Comparison of ENCODE assay signal across 7 mouse cellular contexts in the genomic region with DNA sequence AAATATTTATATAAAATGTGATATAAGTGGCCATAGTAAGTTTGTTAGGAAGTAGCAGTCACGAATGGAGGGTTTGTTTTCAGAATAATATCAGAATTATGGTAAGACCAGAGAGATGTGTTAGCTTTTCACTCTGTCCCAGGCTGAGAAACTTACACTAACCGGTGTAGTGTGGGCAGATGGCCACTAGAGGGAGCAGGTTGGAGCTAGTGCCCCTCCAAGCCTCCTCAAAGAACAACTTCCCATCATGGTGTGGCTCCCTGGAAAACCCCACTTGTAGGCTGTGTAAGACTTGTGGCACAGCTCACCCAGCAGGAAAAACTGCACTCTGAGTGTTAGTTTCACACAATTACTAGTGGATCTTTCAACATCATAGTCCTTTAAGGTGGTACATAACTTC.
A peak's percentile ranks its signal among the peaks of the same experiment; 100 is the strongest.
DNase-seq lines count a peak whose midpoint lies in the region; ATAC-seq and TF ChIP-seq lines count a peak whose summit lies in the region.

No protein-coding gene starts in this region.

- no peak for TF ChIP-seq POLR2A in MEL (IDR thresholded peaks at IDR 0.05; ENCODE audit: control insufficient read depth in 1 of 2, insufficient read depth in 1 of 2, low read depth in 1 of 2, low read length in 2 of 2, poor library complexity in 1 of 2)

- H3K4me3 ChIP-seq in MEL (ENCODE audit: control insufficient read depth in 1 of 2, insufficient read depth in 1 of 2, low read depth in 2 of 2, low read length in 2 of 2), result no peak overlapping the region
- no peak overlapping the region for H3K4me3 ChIP-seq in lung, postnatal 0 days (ENCODE audit: low read depth, low read length)

- H3K9me3 ChIP-seq in MEL (replicated peaks; ENCODE audit: insufficient read depth, low read length), result no peaks in the 10 kb centered on the region
- no peaks in the 10 kb centered on the region for H3K9me3 ChIP-seq in lung, postnatal 0 days (ENCODE audit: low read length)

- no peaks in the 10 kb centered on the region for H3K36me3 ChIP-seq in MEL (ENCODE audit: control insufficient read depth in 1 of 2, insufficient read depth in 2 of 2, low read length in 2 of 2)
- no peaks in the 10 kb centered on the region for H3K36me3 ChIP-seq in lung, postnatal 0 days (ENCODE audit: insufficient read depth, low read length)

- TF ChIP-seq EP300 in MEL (IDR thresholded peaks at IDR 0.05; ENCODE audit: low read depth in 1 of 2, low read length in 2 of 2), result no peak
- TF ChIP-seq EP300 in lung, postnatal 0 days (IDR thresholded peaks at IDR 0.05), result no peak

- no peaks in the 10 kb centered on the region for H3K27me3 ChIP-seq in MEL (ENCODE audit: control insufficient read depth in 1 of 2, insufficient read depth in 2 of 2, low read length in 2 of 2)
- H3K27me3 ChIP-seq in lung, postnatal 0 days (replicated peaks; ENCODE audit: insufficient read depth, low read length), result no peaks in the 10 kb centered on the region

- peak; percentile 5 for DNase-seq in CD4-positive helper T cell, adult 2 months (ENCODE audit: low read depth, low spot score)
- DNase-seq in MEL (ENCODE audit: low read depth, low spot score), result peak; percentile 16
- DNase-seq in cerebellum, postnatal 10 days, result peak; percentile 88 to 93
- peak; percentile 37 to 76 for DNase-seq in frontal cortex, postnatal 14 days (ENCODE audit: low spot score in 2 of 2)
- DNase-seq in layer of hippocampus, adult 18-20 months (ENCODE audit: low spot score in 2 of 2), result peak; percentile 26 to 85
- DNase-seq in lung, postnatal 0 days (ENCODE audit: low spot score), result peak; percentile 53
- peak; percentile 83 for DNase-seq in right cerebral cortex, postnatal 4 days

- no peaks in the 10 kb centered on the region for H3K4me1 ChIP-seq in MEL (ENCODE audit: control insufficient read depth in 1 of 2, insufficient read depth in 2 of 2, low read length in 2 of 2)
- H3K4me1 ChIP-seq in lung, postnatal 0 days (ENCODE audit: insufficient read depth, low read depth, low read length), result no peaks in the 10 kb centered on the region

- no peak overlapping the region for H3K4me2 ChIP-seq in lung, postnatal 0 days (replicated peaks; ENCODE audit: low read depth, low read length)

- WGBS in lung, postnatal 0 days, result 2% methylated on average over 2 of the region's 2 CpGs

- no peak for ATAC-seq in lung, postnatal 0 days

- no peak overlapping the region for H3K27ac ChIP-seq in MEL (ENCODE audit: control insufficient read depth, low read depth, low read length)
- no peak overlapping the region for H3K27ac ChIP-seq in lung, postnatal 0 days (ENCODE audit: low read length)

- no peak; the same call in 1 of the 2 replicates for TF ChIP-seq RAD21 in MEL (IDR thresholded peaks at IDR 0.05; ENCODE audit: low read depth, low read length)

- H3K9ac ChIP-seq in MEL (ENCODE audit: control insufficient read depth, low read depth, low read length, poor library complexity, severe bottlenecking), result no peak overlapping the region
- H3K9ac ChIP-seq in lung, postnatal 0 days (replicated peaks; ENCODE audit: low read depth), result no peak overlapping the region

- TF ChIP-seq CTCF in MEL (IDR thresholded peaks at IDR 0.05 in 2 of 3, conservative IDR thresholded peaks at IDR 0.05 in 1 of 3; ENCODE audit: control insufficient read depth in 1 of 3, insufficient read depth in 1 of 3, low read depth in 2 of 3, low read length in 3 of 3, poor library complexity in 1 of 3, severe bottlenecking in 1 of 3), result peak; percentile 40 to 52 (median 43)
- TF ChIP-seq CTCF in lung, postnatal 0 days (IDR thresholded peaks at IDR 0.05), result peak; percentile 84

- no peaks in the 10 kb centered on the region for H3K79me2 ChIP-seq in MEL (ENCODE audit: control insufficient read depth, insufficient read depth, low read length, poor library complexity)

TF ChIP-seq in MEL, 35 proteins besides CTCF, POLR2A, EP300 and RAD21:
- TF ChIP-seq KAT2A (conservative IDR thresholded peaks at IDR 0.05; ENCODE audit: low read depth, low read length) (no peak), SMC3 (IDR thresholded peaks at IDR 0.05; ENCODE audit: low read depth, low read length) (peak; percentile 30), TBP (IDR thresholded peaks at IDR 0.05; ENCODE audit: low read depth, low read length) (no peak), MYC (IDR thresholded peaks at IDR 0.05; ENCODE audit: low read depth, low read length) (no peak)

Comparison
In these comparisons a context has a peak if more than half of its experiments do, and no peak if none do; other contexts are left out.
1. DNase-seq: peak in every context shown above with its lines; median percentile 90 in cerebellum, postnatal 10 days; 83 in right cerebral cortex, postnatal 4 days; 56 in frontal cortex, postnatal 14 days; 56 in layer of hippocampus, adult 18-20 months; 53 in lung, postnatal 0 days; 16 in MEL; 5 in CD4-positive helper T cell, adult 2 months.